Mouse (Mus musculus): Measurements from ENCODE around the gene 9530077C05Rik.
"Not testable (repeated sequence)": the region's sequence is repeated elsewhere in the genome, so short reads cannot be mapped to it uniquely, and the experiment has no call there.

The 9530077C05Rik gene

DNA sequence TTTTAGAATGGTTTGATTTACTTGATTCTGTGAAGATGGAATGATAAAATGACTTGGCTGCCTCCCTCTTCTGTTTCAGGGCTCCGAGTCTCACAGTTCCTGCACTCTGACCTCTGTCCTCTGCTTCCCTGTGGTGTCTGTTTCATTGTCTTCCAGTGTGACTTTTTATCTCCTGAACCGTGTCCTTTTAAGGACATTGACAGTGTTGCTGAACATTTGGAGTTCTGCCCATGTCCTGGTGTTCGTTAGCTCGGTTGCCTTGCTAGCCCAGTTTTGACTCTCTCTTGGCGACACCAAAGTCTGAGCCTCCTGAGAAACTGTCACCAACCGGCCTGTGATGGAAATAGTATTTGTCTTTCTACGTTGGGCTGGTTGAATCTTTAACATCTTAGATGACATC lies 9.2 kb downstream of the 9530077C05Rik start:
- DNase-seq: no peak

DNA sequence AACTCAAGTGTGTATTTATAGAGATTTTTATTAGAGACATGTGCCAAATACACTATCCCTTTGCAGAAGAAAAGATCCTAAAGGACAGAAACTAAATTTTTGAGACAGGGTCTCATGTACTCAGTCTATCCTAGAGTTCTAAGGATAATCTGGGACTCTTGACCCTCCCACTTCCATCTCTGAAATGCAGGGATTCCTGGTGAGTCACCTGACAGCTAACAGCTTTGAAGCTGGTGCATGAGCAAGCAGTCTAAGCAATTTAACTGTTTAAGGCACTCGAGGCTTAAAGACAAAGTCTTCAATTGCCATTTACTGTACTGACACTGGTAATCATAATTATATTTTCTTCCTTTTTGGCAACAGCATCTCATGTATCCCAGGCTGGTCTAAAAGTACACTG lies 11.2 kb downstream of the 9530077C05Rik start:
- DNase-seq: no peak

DNA sequence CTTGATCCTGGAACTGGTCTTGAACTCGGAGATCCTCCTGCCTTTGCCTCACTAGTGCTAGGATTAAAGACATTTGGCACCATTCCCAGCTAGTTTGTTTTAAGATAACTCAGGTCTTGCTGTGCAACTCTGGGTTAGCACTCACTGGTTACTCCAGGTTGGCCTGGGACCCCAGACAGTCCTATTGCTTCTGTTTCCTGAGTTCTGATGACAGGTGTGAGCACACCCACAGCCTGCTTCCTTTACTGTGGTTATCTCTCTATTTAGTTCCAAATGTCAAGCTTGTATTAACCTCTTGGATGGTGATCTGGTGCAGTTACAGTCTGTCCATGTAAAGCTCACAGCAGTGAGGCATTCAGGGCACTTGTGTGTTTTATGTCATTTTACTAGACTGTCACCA lies 12.2 kb downstream of the 9530077C05Rik start:
- DNase-seq: no peak

DNA sequence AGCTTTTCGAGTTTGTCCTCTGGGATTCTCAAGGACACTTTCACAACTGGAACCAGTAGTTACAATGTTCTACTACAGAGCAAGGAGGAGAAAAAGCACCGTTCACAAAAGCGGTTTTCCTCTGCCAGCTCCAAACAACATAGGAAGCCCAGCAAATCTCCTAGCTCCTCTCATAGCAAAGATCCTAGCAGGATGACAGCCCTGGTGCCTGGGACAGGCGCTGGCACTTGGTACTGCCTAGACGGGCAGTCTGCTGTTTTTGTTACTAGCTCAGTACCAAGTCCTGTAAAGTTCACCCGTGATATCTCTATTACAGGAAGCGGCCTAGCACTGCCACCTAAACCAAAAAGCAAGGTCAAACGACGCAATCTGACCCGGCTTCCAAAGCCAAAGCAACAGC lies 12.9 kb downstream of the 9530077C05Rik start:
- no peak for DNase-seq

DNA sequence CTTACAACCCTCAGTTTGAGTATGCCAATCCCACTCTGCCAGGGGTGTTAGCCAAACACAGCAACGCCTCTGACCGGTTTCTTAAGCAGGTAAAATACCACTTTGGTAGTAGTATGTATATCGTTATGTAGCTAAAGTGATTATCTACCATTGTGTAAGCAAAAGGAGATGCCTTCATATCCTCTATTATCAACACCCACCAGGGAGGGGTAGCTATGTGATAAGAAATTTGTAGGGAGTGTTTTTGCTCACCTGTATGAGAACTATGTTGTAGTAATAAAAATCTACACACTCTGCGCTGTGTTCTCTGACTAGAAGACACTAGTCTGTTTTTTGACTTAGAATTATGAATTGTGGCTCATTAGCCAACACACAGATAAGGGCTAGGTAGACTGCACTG lies 13.4 kb downstream of the 9530077C05Rik start:
- DNase-seq: no peak

DNA sequence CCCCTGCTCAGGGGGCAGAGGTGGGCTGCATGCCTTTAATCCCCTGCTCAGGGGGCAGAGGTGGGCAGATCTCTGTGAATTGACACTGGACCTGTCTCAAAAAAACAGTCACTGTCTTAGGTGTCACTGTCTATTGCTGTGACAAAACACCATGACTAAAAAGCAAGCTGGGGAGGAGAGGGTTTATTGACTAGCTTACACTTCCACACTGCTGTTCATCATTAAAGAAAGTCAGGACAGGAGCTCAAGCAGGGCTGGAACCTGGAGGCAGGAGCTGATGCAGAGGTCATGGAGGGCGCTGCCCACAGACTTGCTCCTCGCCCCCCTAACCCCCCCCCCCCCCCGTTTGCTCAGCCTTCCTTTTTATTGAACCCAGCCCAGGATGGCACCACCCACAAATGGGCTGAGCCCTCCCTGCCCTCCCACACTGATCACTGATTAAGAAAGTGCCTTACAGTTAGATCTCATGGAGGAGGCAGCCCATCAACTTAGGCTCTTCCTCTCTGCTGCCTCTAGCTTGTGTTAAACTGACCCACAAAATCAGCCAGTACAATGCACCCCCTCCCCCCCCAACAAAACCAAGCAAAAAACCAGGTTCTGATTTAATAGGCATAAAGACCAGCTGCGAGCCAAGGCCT lies 16.8 kb downstream of the 9530077C05Rik start:
- no peak for DNase-seq

DNA sequence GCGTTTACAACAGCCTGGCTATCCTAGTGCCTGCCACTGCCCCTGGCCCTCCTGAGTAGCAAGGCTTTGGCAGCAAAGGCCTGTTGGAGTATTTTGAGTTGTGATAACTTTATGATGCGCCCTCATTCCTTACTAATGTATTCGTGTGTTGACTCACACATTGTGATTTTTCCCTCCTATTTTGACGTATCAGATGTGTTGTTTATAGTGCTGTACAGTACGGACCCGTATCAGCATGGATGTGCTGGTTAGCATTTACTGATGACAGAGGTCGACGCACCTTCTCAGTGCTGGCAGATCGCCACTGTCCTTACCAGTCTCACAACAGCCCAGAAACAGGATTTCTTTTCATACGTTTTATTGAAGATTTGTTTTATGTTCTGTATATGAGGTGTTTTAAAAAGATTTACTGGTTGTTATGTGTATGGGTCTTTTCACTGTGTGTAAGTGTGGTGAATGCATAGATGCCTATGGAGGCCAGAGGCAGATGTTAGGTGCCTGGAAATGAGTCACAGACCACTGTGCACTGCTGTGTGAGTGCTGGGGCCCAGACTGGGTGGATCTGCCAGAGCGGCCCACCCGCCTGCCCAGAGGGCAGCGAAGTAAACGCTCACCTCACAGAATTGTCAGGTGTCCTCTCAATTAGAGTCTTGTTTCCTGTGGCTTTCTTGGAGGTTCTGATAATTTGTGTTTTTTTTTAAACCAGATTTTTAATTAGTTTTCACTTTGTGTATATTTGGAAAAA lies 17.5 kb downstream of the 9530077C05Rik start:
- no peak for DNase-seq

DNA sequence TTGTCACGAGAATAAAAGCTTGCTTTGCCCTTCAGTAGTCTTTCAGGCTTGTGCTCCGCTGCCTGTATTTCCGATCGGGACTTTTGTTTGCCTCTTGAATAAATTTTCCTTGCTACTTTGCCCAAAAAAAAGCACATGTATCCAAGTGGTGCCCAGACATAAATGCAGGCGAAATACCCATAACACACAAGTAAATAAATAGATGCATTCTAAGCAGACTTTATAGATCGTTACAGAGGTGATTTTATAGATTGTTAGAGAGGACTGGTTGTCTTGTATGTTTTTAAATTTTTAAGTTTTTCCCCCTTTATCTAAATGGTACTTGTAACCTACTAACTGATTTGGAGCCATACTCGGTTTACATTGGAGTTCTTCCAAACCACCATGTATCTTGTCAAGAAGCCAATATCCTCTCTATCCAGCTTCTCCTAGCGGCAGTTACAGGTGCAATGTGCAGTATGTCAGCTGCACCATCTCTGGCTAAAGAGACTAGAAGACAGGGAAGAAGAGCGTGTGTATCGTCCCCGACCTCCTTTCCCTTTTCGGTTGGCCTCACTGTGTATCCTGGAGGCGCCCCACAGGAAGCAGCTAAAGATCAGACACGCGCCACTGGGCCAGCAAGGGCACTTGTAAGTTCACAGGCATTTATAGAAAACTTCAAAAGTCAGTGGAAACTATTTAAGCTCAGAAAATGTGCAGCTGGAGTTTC lies 18.4 kb downstream of the 9530077C05Rik start:
- DNase-seq: peak; percentile 36

DNA sequence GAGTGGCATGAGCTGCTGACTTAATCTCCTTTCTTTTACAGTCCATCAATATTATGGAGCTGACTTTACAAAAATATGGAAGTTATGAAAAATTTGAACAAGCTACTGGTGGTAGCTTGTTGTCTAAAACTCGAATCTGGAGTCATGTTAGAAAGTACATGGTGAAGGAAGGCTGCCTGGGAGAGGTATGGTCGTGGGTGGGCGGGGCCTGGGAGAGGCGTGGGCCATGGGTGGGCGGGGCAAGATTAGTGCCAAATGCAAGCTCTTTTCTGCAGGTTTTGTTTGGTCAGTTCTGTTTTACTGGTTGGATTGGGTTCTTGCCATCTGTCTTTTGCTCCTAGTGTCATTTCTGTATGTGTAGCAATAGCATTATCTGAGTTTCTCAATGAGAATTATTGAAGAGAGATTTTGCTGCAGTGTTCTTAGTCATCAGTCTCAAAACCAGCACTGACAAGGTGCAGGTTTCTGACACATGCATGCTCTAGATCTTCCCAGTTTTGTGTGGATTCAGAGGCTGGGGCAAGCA lies 19.1 kb downstream of the 9530077C05Rik start:
- DNase-seq: no peak

DNA sequence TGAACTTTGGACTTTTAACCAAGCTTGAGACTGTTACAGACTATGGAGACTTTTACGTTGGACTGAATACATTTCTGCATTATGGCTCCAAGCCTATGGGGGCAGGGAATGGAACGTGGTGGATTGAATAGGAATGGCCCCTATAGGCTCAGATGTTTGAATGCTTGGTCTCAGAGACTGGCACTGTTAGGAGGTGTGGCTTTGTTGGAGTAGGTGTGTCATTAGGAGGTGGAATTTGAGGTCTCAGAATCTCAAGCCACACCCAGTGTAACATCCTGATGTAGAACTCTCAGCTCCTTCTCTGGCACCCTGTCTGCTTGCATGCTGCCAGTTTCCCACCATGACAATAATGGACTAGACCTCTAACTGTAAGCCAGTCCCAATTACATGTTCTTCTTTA lies 21.9 kb downstream of the 9530077C05Rik start:
- no peak for DNase-seq

DNA sequence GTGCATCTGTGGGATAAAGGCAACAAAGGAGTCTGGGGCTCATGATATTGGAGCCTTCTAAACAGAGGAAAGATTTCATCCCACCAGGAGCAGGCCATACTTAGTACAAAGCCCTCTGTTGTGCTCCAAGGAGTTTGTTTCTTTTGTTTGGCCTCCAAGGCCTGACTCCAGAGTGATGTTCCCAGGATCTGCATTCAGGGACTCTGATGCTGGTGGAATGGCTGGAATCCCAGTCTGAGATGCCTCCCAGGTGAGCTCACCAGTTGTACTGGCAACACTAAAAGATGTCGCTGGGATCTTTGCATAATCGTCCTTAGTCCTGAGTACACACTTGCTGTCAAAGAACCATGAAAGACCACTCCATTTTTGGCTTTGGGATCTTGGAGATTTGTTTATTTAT lies 22.8 kb downstream of the 9530077C05Rik start:
- DNase-seq: no peak

DNA sequence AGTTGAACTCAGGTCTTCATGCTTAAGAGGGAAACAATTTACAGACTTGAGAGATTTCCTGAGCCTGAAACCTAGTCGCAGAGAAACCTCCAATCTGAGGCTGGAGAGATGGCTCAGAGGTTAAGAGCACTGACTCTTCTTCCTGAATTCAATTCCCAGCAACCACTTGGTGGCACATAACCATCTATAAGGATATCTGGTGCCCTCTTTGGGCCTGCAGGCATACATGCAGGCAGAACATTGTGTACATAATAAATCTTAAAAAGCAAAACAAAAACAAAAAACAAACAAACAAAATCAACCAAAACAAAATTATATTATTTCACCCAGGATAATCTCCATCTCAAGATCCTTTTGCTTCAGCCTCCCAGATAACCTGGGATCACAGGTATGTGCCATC lies 27.5 kb downstream of the 9530077C05Rik start:
- DNase-seq: no peak

DNA sequence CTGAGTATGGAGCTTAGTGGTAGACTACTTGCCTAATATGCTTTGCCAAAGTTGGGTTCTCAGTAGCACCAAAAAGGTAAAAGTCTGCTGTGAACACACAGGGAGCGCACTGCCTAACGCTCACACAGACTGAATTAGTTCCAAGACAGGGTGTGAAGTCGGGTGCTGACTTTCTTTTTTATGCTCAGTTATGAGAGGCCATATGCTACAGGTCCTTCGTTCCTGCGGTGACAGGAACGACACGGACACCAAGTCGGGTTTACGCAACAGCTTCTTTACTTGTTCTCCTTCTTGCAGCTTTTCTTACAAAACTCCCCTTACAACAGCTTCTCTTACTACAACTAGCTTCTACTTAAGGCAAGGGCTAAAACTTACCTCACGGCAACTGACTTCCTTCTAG lies 31.8 kb downstream of the 9530077C05Rik start:
- no peak for DNase-seq

DNA sequence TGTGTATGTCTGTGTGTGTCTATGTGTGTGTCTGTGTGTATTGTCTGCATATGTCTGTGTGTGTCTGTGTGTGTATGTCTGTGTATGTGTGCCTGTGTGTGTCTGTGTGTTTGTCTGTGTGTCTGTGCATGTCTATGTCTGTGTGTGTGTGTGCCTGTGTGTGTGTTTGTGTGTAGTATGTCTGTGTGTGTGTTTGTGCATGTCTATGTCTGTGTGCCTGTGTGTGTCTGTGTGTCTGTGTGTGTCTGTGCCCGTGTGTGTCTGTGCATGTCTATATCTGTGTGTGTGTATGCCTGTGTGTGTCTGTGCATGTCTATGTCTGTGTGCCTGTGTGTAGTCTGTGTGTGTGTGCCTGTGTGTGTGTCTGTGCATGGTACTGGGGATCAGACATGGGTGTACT lies 33.8 kb downstream of the 9530077C05Rik start:
- DNase-seq: no peak

DNA sequence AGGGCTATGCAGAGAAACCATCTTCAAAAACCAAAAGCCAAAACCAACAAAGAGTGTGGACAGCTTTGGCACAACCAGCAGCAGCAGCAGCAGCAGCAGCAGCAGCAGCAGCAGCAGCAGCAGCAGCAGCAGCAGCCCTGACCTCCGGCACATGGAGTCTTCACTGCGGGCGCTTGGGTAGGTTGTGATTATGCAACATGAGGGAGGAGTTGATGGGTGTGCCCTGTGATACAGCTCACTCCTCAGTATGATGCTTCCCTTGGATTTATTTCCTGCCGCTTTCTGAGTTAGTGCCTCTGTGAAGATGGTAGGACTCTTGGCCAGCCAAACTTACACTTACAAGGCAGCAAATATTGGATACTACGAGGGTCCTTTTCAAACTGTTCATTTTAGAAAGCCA lies 35.9 kb downstream of the 9530077C05Rik start:
- no peak for DNase-seq

DNA sequence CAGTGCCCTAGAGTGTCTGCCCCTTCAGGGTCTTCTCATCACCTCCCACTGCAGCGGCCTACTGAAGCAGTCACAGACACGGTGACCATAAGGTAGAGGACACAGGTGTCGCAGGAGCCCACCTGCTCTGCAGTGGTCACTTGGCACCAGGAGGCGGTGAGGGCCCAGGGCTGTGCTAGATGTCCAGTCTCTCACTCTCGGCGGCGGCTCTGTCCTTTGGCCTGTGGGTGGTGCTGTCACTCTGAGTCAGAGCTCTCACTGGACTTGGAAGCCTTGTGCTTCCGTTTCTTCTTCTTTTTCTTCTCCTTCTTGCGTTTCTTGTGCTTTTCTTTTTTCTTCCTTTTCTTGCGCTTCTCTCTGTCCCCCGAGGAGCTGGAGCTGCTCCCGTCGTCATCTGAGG lies 37.1 kb downstream of the 9530077C05Rik start:
- no peak for DNase-seq

DNA sequence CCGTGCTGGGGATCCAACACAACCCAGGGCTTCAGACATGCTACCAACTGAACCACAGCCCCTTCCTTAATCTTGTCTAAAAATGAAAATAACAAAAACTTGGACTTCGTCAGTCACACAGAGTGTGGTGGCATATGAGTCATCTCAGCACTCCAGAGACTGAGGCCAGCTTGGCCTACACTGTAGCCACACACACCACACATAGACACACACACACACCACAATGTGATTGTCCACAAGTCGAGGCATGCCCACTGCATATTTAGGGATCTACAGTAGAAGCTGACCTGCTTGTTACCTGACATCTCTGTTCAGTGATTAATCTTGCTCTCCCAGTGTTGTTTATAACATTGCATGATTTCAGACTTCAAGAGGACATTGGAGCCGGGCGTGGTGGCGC lies 37.9 kb downstream of the 9530077C05Rik start:
- no peak for DNase-seq

DNA sequence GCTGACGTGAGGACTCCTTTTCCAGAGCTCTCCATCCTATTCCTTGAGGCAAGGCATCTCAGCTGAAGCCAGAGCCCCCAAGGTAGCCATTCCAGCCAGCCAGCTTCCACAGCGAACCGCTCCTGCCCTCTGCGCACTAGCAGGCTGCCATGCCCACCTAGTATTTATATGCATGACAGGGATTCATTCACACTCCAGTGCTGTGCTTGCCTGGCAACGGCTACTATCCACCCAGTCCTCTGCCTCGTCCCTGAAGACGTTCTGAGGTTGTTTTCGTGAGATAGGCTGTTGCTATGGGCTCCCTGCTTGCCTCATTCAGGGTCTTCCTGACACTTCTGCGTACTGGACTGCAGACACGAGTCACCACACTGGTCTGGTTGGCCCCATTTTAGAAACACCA lies 41.4 kb downstream of the 9530077C05Rik start:
- DNase-seq: no peak

DNA sequence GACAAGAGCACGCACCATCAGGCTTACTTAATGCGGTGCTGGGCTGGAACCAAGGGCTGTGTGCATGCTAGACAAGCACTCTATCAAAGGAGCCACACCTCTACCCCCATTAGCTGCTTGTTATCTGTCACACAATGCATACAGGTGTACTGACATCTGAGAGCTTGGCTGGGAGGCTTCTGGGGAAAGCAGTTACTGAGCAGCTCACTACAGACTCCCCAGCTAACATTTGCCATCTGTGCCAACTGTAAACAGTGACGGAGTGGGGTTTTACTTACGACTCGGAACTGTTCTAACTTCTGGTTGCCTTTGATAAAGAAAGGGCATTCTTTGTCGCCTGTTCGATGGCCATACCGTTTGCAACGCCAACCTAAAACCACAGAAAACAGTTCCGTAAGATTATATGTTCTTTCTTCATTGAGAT lies 42.2 kb downstream of the 9530077C05Rik start:
- no peak for DNase-seq

DNA sequence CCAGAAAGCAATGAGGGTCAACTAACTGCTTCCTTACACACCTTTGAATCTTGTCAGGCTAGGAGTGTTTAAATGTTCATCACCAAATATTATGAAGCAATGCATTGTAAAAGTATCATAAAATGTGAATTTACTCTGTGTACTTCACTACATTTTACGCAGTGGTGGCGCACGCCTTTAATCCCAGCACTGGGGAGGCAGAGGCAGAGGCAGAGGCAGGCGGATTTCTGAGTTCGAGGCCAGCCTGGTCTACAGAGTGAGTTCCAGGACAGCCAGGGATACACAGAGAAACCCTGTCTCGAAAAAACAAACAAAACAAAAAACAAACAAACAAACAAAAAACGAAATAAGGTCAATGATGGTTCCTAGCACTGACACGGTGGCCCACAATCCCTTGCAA lies 42.7 kb downstream of the 9530077C05Rik start, which contains the start of gene Gm17545:
Gene Gm17545 (plus strand): TSS at position 301 of the 400 bp plus-strand sequence.
- not testable (repeated sequence) for DNase-seq

DNA sequence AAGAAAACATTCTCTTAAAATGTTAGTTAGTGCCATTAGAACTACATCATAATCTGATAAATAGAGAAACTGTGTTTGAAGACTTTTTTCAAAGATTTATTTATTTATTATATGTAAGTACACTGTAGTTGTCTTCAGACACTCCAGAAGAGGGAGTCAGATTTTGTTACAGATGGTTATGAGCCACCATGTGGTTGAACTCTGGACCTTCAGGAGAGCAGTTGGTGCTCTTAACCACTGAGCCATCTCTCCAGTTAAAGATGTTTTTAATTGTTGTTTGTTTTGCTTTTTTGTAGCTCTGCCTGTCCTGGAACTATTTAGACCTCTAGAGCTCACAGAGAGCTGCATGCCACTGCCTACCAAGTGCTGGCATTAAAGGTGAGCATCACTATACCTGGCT lies 43.7 kb downstream of the 9530077C05Rik start:
- DNase-seq: no peak

DNA sequence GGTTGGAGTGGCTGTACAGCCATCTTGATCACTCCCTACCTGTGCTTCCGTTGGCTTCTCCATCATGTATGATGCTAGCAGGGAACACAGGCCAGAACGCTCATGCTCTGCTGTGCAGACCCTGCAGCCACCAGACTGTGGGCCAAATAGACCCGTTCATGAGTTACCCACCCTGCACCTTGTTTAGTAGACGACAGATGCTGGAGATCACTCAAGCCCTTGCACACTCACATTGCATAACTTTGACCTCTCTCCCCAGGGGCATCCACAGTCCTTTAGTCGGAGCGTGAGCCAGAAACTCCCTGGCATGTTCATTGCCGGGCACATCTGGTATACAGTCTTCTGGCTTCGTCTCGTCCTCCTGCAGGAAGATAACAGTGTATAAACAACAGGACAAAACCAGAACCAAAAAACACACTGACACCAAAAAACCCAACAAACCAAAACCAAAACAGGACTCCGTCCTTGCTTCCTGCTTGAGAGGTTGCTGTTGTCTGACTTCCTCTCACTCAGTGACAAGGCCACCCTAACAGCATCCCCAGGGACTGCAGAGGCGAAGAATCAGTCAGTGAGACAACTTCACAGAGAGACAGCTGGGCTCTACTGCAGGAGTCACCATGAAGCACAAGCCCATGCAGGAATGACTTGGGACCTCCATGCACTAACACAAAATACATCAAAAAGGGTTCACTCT lies 46.0 kb downstream of the 9530077C05Rik start:
- no peak for DNase-seq

DNA sequence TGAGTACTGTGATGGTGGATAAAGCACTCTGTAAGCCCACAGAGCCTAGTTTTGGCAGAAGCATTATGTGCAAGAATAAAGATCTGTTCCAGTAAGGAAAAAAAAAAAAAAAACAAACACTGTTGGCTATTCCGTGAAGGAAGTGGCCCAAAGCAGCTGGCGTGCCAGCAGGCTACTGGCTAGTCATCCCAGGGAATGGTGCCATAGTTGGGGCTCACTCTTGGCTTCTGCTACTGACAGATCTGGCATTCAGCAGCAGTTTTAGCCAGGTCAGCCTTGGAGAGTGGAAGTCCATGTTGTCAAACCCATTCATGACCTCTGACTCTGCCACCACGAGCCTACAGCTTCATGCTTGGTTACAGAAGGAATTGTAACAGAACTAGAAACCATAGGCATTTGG lies 50.6 kb downstream of the 9530077C05Rik start:
- no peak for DNase-seq
